Mouse (Mus musculus) hindlimb bud, embryonic 11.5 days (tissue): ENCODE results near the gene Tmem108.
A peak's percentile ranks its signal among the peaks of the same experiment; 100 is the strongest.

Experiments used
- DNase-seq: peaks from one replicate; pipeline ENCODE4 v3.0.0-alpha.2; 2012; ENCODE audit warnings: low read depth, low spot score; ENCODE audit errors: extremely low spot score

Gene Tmem108

GRCm38 (mm10) chr9:103639413-103639812 lies 122.2 kb downstream of the Tmem108 start:
- no peak for DNase-seq

GRCm38 (mm10) chr9:103637451-103637850 lies 124.2 kb downstream of the Tmem108 start:
- DNase-seq: no peak

- no peak for DNase-seq
Observed at GRCm38 (mm10) chr9:103636847-103637246, 124.8 kb downstream of the Tmem108 start.

GRCm38 (mm10) chr9:103628861-103629469 lies 132.7 kb downstream of the Tmem108 start:
- no peak for DNase-seq

GRCm38 (mm10) chr9:103627404-103627900 lies 134.2 kb downstream of the Tmem108 start:
- no peak for DNase-seq

- DNase-seq: no peak
Observed at GRCm38 (mm10) chr9:103626156-103626555, 135.5 kb downstream of the Tmem108 start.

- peak; percentile 44 for DNase-seq
Observed at GRCm38 (mm10) chr9:103624649-103625048, 137.0 kb downstream of the Tmem108 start.

- no peak for DNase-seq
Observed at GRCm38 (mm10) chr9:103623560-103624316, 137.9 kb downstream of the Tmem108 start.

- no peak for DNase-seq
Observed at GRCm38 (mm10) chr9:103622988-103623387, 138.6 kb downstream of the Tmem108 start.

GRCm38 (mm10) chr9:103621870-103622269 lies 139.8 kb downstream of the Tmem108 start:
- no peak for DNase-seq

GRCm38 (mm10) chr9:103620517-103621212 lies 141.0 kb downstream of the Tmem108 start:
- no peak for DNase-seq

GRCm38 (mm10) chr9:103614260-103614659 lies 147.4 kb downstream of the Tmem108 start:
- DNase-seq: no peak

GRCm38 (mm10) chr9:103608161-103609058 lies 153.2 kb downstream of the Tmem108 start:
- no peak for DNase-seq

GRCm38 (mm10) chr9:103606056-103606455 lies 155.6 kb downstream of the Tmem108 start:
- no peak for DNase-seq

GRCm38 (mm10) chr9:103603792-103604191 lies 157.8 kb downstream of the Tmem108 start:
- DNase-seq: no peak

- no peak for DNase-seq
Observed at GRCm38 (mm10) chr9:103601878-103602277, 159.8 kb downstream of the Tmem108 start.

GRCm38 (mm10) chr9:103600834-103601233 lies 160.8 kb downstream of the Tmem108 start:
- DNase-seq: no peak

- DNase-seq: no peak
Observed at GRCm38 (mm10) chr9:103599908-103600307, 161.7 kb downstream of the Tmem108 start.

- DNase-seq: no peak
Observed at GRCm38 (mm10) chr9:103597861-103598260, 163.8 kb downstream of the Tmem108 start.

- peak; percentile 37 for DNase-seq
Observed at GRCm38 (mm10) chr9:103595190-103595837, 166.3 kb downstream of the Tmem108 start.
